Mouse (Mus musculus): Measurements from ENCODE around the gene Lgmn. TPM values are rescaled to one million over a fixed set of nuclear protein-coding genes. Genes with fewer than 3 reads are reported as not detected.

Gene Lgmn
- polyA plus RNA-seq (2015; fragmentation: Nextera tagmentation; extraction: Ambion mirVana), result 55.8 and 59.0 TPM in 2 replicates

DNA sequence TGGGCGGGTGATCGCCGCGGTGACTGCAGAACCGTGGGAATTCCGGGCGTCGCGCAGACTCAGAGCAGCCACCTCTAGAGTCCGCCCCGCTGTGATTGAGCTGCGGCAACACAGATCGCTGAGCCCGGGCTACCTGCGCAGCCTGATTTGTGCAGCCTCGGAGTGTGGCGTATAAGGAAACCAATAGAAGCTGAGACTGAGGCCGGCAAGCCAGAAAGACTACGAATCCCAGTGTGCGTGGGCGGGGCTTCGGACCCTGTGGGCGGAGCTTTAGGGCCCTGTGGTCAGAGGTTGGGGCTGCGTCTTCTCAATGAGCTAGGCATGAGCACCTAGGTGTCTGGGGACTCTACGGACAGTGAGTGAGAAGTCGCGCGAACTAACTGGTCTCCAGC is at the start of gene Lgmn:
TSS of gene Lgmn (minus strand) at position 182 of the 392 bp plus-strand sequence.
- no peaks in the 10 kb centered on the region for H3K9me3 ChIP-seq (replicated peaks)
- H3K4me2 ChIP-seq, result peak within 1 kb of the TSS; percentile 81
- H3K36me3 ChIP-seq, result no peaks in the 10 kb centered on the region
- peak; percentile 96 for DNase-seq
- peak within 1 kb of the TSS; percentile 60 for H3K9ac ChIP-seq
- H3K4me3 ChIP-seq (replicated peaks), result peak within 1 kb of the TSS; percentile 61
- peak; percentile 99 for ATAC-seq (ENCODE audit: low read depth)
- H3K27ac ChIP-seq, result no peak within 1 kb of the TSS
- WGBS (ENCODE audit: insufficient replicate concordance), result 1% methylated on average over 28 of the region's 28 CpGs
- H3K4me1 ChIP-seq (replicated peaks), result peaks cover 38% of the 10 kb centered on the region
- peaks cover 7% of the 10 kb centered on the region for H3K27me3 ChIP-seq

GRCm38 (mm10) chr12:102484946-102485345 is 45.3 kb upstream of the Lgmn start:
- Histone ChIP-seq H3K9ac (no peak overlapping the region), H3K27ac (no peak overlapping the region), H3K4me2 (no peak overlapping the region), H3K36me3 (peaks cover 74% of the 10 kb centered on the region), H3K9me3 (replicated peaks) (no peaks in the 10 kb centered on the region), H3K4me1 (replicated peaks) (no peaks in the 10 kb centered on the region), H3K27me3 (no peaks in the 10 kb centered on the region), H3K4me3 (replicated peaks) (no peak overlapping the region)
- no peak for ATAC-seq (ENCODE audit: low read depth)
- 63% methylated on average over 3 of the region's 3 CpGs for WGBS (ENCODE audit: insufficient replicate concordance)
- DNase-seq, result no peak

DNA sequence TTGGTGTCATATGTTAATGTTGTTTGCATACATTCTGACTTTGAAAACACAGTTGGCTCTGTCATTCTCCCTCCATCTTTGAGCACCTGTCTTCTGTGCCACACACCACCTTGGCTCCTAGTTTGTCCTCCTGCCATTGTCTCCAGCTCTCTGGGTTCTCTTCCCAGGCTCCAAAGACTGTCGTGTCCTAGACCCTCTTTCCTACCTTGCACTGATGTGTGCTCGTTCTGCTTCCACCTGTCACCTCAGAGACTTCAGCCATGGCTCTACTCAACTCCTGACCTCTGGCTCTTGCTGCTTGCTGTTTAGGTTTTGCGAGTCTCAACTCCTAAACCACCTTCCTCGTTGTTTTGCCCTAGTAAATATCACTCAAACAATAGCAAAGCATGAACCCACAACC is 40.9 kb upstream of the Lgmn start:
- Histone ChIP-seq H3K36me3 (peaks cover 74% of the 10 kb centered on the region), H3K9ac (no peak overlapping the region), H3K4me3 (replicated peaks) (no peak overlapping the region), H3K27me3 (no peaks in the 10 kb centered on the region), H3K9me3 (replicated peaks) (no peaks in the 10 kb centered on the region), H3K4me2 (no peak overlapping the region), H3K27ac (no peak overlapping the region), H3K4me1 (replicated peaks) (no peaks in the 10 kb centered on the region)
- 83% methylated on average over 4 of the region's 4 CpGs for WGBS (ENCODE audit: insufficient replicate concordance)
- ATAC-seq (ENCODE audit: low read depth), result no peak
- DNase-seq, result no peak

GRCm38 (mm10) chr12:102474411-102474810 is 34.8 kb upstream of the Lgmn start:
- Histone ChIP-seq H3K9me3 (replicated peaks) (no peaks in the 10 kb centered on the region), H3K4me2 (no peak overlapping the region), H3K36me3 (peaks cover 47% of the 10 kb centered on the region), H3K9ac (no peak overlapping the region), H3K27ac (no peak overlapping the region), H3K27me3 (no peaks in the 10 kb centered on the region), H3K4me1 (replicated peaks) (peaks cover 10% of the 10 kb centered on the region), H3K4me3 (replicated peaks) (no peak overlapping the region)
- ATAC-seq (ENCODE audit: low read depth) (no peak), DNase-seq (no peak)
- 81% methylated on average over 7 of the region's 7 CpGs for WGBS (ENCODE audit: insufficient replicate concordance)

- Histone ChIP-seq H3K36me3 (peaks cover 14% of the 10 kb centered on the region), H3K27ac (peak within 1 kb of the TSS; percentile 85), H3K27me3 (no peaks in the 10 kb centered on the region), H3K4me1 (replicated peaks) (peaks cover 14% of the 10 kb centered on the region), H3K9ac (peak within 1 kb of the TSS; percentile 92), H3K9me3 (replicated peaks) (no peaks in the 10 kb centered on the region), H3K4me3 (replicated peaks) (peak within 1 kb of the TSS; percentile 95), H3K4me2 (peak within 1 kb of the TSS; percentile 87)
- ATAC-seq (ENCODE audit: low read depth) (peak; percentile 98), DNase-seq (peak; percentile 97)
- WGBS (ENCODE audit: insufficient replicate concordance), result under 1% methylated on average over 85 of the region's 86 CpGs
Observed at GRCm38 (mm10) chr12:102468894-102469764, 29.5 kb upstream of the Lgmn start, which contains the start of gene Golga5. Gene Golga5, plus strand, starts transcription at chr12:102469135.

DNA sequence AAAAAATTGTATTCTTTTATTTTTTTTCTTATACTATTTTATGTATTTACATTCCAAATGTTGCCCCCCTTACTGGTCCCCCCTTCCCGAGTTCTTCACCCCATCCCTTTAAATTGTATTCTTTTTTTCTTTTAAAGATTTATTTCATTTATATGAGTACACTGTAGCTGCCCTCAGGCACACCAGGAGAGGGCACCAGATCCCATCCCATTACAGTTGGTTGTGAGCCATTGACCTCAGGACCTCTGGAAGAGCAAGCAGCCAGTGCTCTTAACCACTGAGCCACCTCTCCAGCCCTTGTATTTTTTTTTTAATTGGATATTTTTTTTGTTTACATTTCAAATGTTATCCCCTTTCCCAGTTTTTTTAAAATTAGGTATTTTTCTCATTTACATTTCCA is 28.5 kb upstream of the Lgmn start:
- Histone ChIP-seq H3K4me1 (replicated peaks) (peaks cover 14% of the 10 kb centered on the region), H3K4me3 (replicated peaks) (no peak overlapping the region), H3K27me3 (no peaks in the 10 kb centered on the region), H3K9me3 (replicated peaks) (no peaks in the 10 kb centered on the region), H3K27ac (no peak overlapping the region), H3K36me3 (peaks cover 9% of the 10 kb centered on the region), H3K4me2 (no peak overlapping the region), H3K9ac (no peak overlapping the region)
- DNase-seq (no peak), ATAC-seq (ENCODE audit: low read depth) (no peak)
- whole genome bisulfite sequencing (ENCODE audit: insufficient replicate concordance), result 86% methylated on average over 1 of the region's 1 CpGs

- Histone ChIP-seq H3K4me2 (no peak overlapping the region), H3K4me1 (replicated peaks) (peaks cover 4% of the 10 kb centered on the region), H3K36me3 (no peaks in the 10 kb centered on the region), H3K27ac (no peak overlapping the region), H3K27me3 (no peaks in the 10 kb centered on the region), H3K9ac (no peak overlapping the region), H3K9me3 (replicated peaks) (no peaks in the 10 kb centered on the region), H3K4me3 (replicated peaks) (no peak overlapping the region)
- WGBS (ENCODE audit: insufficient replicate concordance), result 44% methylated on average over 4 of the region's 4 CpGs
- no peak for ATAC-seq (ENCODE audit: low read depth)
- no peak for DNase-seq
Observed at GRCm38 (mm10) chr12:102464650-102465049, 25.0 kb upstream of the Lgmn start.

DNA sequence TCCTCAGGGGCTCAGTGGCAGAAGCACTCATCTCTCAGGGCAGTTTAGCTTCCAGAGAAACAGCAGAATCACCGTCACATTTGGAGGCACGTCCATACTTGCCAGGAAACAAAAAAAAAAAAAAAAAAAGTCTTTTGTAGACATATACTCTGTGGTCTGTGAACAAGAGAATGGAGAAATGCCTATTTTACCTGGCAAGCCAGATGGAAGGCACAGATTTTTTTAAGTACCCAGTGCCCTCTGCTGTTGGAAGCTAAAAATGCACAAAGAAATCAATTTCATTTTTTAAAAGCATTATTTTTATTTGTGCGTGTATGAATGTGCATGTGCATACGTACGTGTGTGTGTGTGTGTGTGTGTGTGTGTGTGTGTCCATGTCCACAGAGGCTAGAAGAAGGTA is 21.6 kb upstream of the Lgmn start:
- ATAC-seq (ENCODE audit: low read depth), result no peak
- DNase-seq, result no peak
- Histone ChIP-seq H3K4me2 (no peak overlapping the region), H3K27ac (no peak overlapping the region), H3K4me3 (replicated peaks) (no peak overlapping the region), H3K27me3 (no peaks in the 10 kb centered on the region), H3K36me3 (no peaks in the 10 kb centered on the region), H3K4me1 (replicated peaks) (0 out of 2 replicates have a peak, but pooled peaks cover 1% of the 10 kb centered on the region), H3K9me3 (replicated peaks) (no peaks in the 10 kb centered on the region), H3K9ac (no peak overlapping the region)
- 47% methylated on average over 5 of the region's 5 CpGs for WGBS (ENCODE audit: insufficient replicate concordance)

- 52% methylated on average over 5 of the region's 5 CpGs for WGBS (ENCODE audit: insufficient replicate concordance)
- Histone ChIP-seq H3K27ac (no peak overlapping the region), H3K4me1 (replicated peaks) (0 out of 2 replicates have a peak, but pooled peaks cover 4% of the 10 kb centered on the region), H3K36me3 (no peaks in the 10 kb centered on the region), H3K27me3 (no peaks in the 10 kb centered on the region), H3K4me3 (replicated peaks) (no peak overlapping the region), H3K9ac (no peak overlapping the region), H3K4me2 (no peak overlapping the region), H3K9me3 (replicated peaks) (no peaks in the 10 kb centered on the region)
- ATAC-seq (ENCODE audit: low read depth) (no peak), DNase-seq (no peak)
Observed at GRCm38 (mm10) chr12:102460014-102460413, 20.4 kb upstream of the Lgmn start.

GRCm38 (mm10) chr12:102456467-102457193 is 17.0 kb upstream of the Lgmn start:
- Histone ChIP-seq H3K27me3 (no peaks in the 10 kb centered on the region), H3K4me3 (replicated peaks) (no peak overlapping the region), H3K4me2 (no peak overlapping the region), H3K27ac (no peak overlapping the region), H3K9me3 (replicated peaks) (no peaks in the 10 kb centered on the region), H3K36me3 (no peaks in the 10 kb centered on the region), H3K9ac (no peak overlapping the region), H3K4me1 (replicated peaks) (0 out of 2 replicates have a peak, but pooled peaks cover 4% of the 10 kb centered on the region)
- WGBS (ENCODE audit: insufficient replicate concordance), result 33% methylated on average over 7 of the region's 7 CpGs
- peak; percentile 7; the same call in 1 of the 2 replicates for ATAC-seq (ENCODE audit: low read depth)
- no peak for DNase-seq

GRCm38 (mm10) chr12:102453581-102453980 is 14.0 kb upstream of the Lgmn start:
- no peak overlapping the region for H3K27ac ChIP-seq
- H3K4me3 ChIP-seq (replicated peaks), result no peak overlapping the region
- no peak overlapping the region for H3K4me2 ChIP-seq
- no peak for ATAC-seq (ENCODE audit: low read depth)
- H3K36me3 ChIP-seq, result no peaks in the 10 kb centered on the region
- H3K9ac ChIP-seq, result no peak overlapping the region
- H3K9me3 ChIP-seq (replicated peaks), result no peaks in the 10 kb centered on the region
- WGBS (ENCODE audit: insufficient replicate concordance), result 67% methylated on average over 6 of the region's 6 CpGs
- DNase-seq, result no peak
- 0 out of 2 replicates have a peak, but pooled peaks cover 6% of the 10 kb centered on the region for H3K27me3 ChIP-seq
- peaks cover 12% of the 10 kb centered on the region for H3K4me1 ChIP-seq (replicated peaks)
